Mouse (Mus musculus): Measurements from ENCODE around the gene Oxtr. TPM values are rescaled to one million over a fixed set of nuclear protein-coding genes. Genes with fewer than 3 reads are reported as not detected.
A peak's percentile ranks its signal among the peaks of the same experiment; 100 is the strongest.

Gene Oxtr
- polyA plus RNA-seq (2016; fragmentation: Nextera tagmentation; extraction: Ambion mirVana) = 0.17 and 0.43 TPM in 2 replicates

DNA sequence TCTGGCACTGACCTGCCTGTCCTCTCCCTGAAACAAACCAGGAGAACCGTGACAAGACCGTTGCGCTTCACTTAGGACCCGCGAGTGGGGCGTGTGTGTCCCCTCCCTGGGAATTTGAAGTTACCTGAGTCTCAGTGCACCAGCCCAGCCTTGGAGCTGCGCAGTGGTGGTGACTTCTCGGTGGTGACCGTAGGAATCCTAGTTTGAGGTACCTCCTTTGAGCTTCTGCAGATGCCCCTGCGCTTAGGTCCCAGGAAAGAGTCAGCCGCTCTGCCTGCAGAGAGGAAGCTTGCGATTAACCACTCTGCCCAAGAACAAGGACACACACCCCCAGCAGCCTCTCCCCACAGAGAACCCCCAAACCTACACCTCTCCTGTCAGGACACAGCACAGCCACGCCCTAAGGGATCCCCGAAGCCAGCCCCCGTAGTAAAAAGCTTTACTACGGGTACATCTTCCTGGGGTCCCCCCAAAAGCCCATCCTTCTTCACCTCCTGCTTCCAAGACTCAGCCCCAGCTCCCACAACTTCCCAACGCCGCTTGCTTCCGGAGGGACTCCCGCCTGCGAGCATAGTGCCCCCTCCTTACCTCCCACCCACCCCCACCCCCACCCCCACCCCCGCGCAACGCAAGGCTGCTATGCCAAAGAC lies at the start of gene Oxtr:
Gene Oxtr (minus strand): TSS at position 34 of the 650 bp plus-strand sequence.
- H3K36me3 ChIP-seq = no peaks in the 10 kb centered on the region
- no peak for DNase-seq (ENCODE audit: low spot score)
- peaks cover 85% of the 10 kb centered on the region for H3K27me3 ChIP-seq (ENCODE audit: insufficient read depth, poor library complexity, severe bottlenecking)
- H3K4me3 ChIP-seq = peak within 1 kb of the TSS; percentile 46
- no peaks in the 10 kb centered on the region for H3K9me3 ChIP-seq
- H3K27ac ChIP-seq = peak within 1 kb of the TSS; percentile 5; the same call in 1 of the 2 replicates
- 8% methylated on average over 24 of the region's 24 CpGs for WGBS
- H3K4me1 ChIP-seq (replicated peaks) = peaks cover 33% of the 10 kb centered on the region

DNA sequence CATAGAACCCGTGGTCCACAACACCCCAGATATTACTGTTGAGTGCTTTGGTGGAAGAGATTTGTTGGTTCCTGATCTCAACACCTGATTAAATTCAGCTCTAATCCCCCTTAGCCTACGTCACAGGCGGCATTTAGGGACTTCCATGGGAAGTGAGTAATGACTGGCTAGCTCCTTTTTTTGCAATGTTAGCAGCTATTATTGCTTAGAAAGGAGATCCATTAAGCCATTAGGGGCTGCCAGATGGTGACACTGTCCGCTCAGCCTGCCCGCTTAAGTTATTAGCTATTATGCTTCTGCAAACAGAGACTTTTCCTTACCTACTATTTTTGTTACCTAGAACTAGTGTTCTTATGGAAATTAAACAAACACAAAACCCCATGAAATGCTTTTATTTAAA lies 35.7 kb upstream of the Oxtr start:
- H3K9me3 ChIP-seq = no peaks in the 10 kb centered on the region
- H3K4me3 ChIP-seq = no peak overlapping the region
- no peaks in the 10 kb centered on the region for H3K36me3 ChIP-seq
- no peak for DNase-seq (ENCODE audit: low spot score)
- WGBS = 86% methylated on average over 5 of the region's 5 CpGs
- H3K27me3 ChIP-seq (ENCODE audit: insufficient read depth, poor library complexity, severe bottlenecking) = peaks cover 76% of the 10 kb centered on the region
- H3K4me1 ChIP-seq (replicated peaks) = no peaks in the 10 kb centered on the region
- H3K27ac ChIP-seq = no peak overlapping the region

DNA sequence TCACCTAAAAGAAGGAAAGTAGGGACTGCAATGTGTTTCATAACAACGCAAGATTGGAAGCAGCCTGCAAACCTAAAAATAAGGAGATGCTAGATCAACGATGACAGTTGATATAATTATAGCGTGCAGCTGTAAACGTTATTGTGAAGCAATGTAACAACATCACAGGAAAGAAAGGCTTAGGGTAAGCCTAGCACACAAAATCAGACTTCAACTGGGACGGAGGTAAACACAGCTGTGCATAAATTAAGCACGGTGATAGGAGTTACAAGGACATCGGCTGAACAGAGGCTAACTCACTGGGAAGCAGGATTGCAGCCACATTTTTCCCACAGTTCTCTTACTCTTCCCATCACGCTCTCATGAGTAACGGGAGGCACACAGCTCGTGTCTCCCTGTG lies 34.7 kb upstream of the Oxtr start:
- H3K9me3 ChIP-seq = no peaks in the 10 kb centered on the region
- no peaks in the 10 kb centered on the region for H3K36me3 ChIP-seq
- no peak for DNase-seq (ENCODE audit: low spot score)
- H3K27me3 ChIP-seq (ENCODE audit: insufficient read depth, poor library complexity, severe bottlenecking) = peaks cover 80% of the 10 kb centered on the region
- H3K4me3 ChIP-seq = no peak overlapping the region
- no peaks in the 10 kb centered on the region for H3K4me1 ChIP-seq (replicated peaks)
- no peak overlapping the region for H3K27ac ChIP-seq
- WGBS = 75% methylated on average over 10 of the region's 10 CpGs

DNA sequence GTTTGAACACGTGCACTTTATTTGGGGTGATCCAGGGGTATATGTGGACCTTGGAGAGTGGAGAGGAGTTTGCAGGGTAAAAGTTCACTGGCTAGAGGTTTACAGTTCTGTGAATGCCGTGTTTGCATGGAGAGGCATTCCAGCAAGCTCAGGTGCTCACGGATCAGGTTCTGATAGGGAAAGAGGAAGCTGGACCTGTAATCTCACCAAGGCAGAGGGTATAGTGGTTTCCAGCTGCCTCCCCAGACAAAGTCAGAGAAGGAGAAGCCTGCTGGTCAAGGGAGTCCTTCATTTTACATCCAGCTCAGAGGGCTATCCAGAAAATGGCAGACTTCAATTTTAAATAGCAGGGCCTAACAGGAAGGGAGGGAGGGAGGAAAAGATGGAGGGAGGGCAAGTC lies 28.2 kb upstream of the Oxtr start:
- no peak overlapping the region for H3K27ac ChIP-seq
- peaks cover 16% of the 10 kb centered on the region for H3K4me1 ChIP-seq (replicated peaks)
- no peak for DNase-seq (ENCODE audit: low spot score)
- no peaks in the 10 kb centered on the region for H3K9me3 ChIP-seq
- H3K4me3 ChIP-seq = no peak overlapping the region
- H3K27me3 ChIP-seq (ENCODE audit: insufficient read depth, poor library complexity, severe bottlenecking) = peaks cover 93% of the 10 kb centered on the region
- 85% methylated on average over 3 of the region's 3 CpGs for WGBS
- no peaks in the 10 kb centered on the region for H3K36me3 ChIP-seq

DNA sequence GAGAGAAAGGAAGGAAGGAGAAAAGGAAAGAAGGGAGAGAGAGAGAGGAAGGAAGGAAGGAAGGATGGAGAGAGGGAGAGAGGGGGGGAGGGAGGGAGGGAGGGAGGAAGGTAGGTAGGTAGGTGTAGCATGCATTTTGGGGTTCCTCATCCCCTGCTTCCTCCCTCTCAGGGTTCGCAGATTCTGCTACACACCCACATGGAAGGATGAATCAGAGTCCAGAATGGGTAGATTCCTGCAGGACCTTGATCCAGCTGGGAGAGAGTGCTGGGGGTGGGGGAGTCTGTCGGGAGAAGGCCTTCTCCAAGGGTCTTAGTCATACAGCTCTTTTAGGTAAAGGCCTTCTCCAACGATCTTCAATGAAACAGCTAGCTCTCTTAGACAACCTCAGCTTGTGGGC lies 27.8 kb upstream of the Oxtr start:
- Histone ChIP-seq H3K36me3 (no peaks in the 10 kb centered on the region), H3K4me3 (no peak overlapping the region), H3K27ac (no peak overlapping the region), H3K4me1 (replicated peaks) (peaks cover 16% of the 10 kb centered on the region), H3K9me3 (no peaks in the 10 kb centered on the region), H3K27me3 (ENCODE audit: insufficient read depth, poor library complexity, severe bottlenecking) (peaks cover 93% of the 10 kb centered on the region)
- no peak for DNase-seq (ENCODE audit: low spot score)
- WGBS = 78% methylated on average over 3 of the region's 3 CpGs

DNA sequence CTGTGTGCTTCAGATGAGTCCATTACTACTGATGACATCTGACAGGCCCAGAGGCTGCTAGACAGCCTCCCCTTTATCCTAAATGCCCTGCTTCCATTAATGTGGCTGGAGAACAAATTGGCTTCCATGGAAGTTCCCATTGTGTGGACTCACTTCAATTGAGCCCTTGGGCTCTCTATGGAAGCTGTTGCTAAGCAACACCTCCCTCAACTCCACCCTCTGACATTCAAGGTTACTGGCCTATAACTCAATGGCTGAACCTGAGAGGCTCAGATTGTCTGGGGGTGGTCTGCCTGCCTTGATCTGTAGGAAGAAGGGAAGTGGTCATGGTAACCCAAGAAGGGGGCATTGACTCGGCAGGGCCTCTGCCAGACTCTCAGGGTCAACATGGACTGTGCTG lies 26.8 kb upstream of the Oxtr start:
- H3K9me3 ChIP-seq = no peaks in the 10 kb centered on the region
- DNase-seq (ENCODE audit: low spot score) = peak; percentile 76
- no peaks in the 10 kb centered on the region for H3K36me3 ChIP-seq
- no peak overlapping the region for H3K4me3 ChIP-seq
- peaks cover 94% of the 10 kb centered on the region for H3K27me3 ChIP-seq (ENCODE audit: insufficient read depth, poor library complexity, severe bottlenecking)
- H3K27ac ChIP-seq = no peak overlapping the region
- H3K4me1 ChIP-seq (replicated peaks) = peaks cover 16% of the 10 kb centered on the region
- WGBS = 15% methylated on average over 1 of the region's 1 CpGs

DNA sequence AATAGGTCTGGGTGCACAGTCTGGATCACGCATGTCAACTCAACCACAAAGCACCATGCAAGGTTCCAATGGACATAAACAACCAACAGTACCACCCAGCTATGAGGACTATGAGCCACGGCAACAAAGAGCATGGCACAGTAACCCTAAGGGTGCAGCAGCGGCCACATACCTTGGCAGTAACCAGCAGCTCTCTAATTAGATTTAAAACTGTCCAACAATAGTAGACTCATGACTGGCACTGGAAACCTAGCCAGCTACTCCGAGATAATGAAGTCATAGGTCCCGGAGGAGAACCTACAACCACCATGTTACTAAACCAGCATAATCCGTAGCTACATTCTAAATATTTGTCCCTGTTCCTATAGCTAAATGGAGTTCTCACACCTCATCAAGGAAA lies 24.8 kb upstream of the Oxtr start:
- 93% methylated on average over 6 of the region's 6 CpGs for WGBS
- no peak for DNase-seq (ENCODE audit: low spot score)
- peaks cover 91% of the 10 kb centered on the region for H3K27me3 ChIP-seq (ENCODE audit: insufficient read depth, poor library complexity, severe bottlenecking)

DNA sequence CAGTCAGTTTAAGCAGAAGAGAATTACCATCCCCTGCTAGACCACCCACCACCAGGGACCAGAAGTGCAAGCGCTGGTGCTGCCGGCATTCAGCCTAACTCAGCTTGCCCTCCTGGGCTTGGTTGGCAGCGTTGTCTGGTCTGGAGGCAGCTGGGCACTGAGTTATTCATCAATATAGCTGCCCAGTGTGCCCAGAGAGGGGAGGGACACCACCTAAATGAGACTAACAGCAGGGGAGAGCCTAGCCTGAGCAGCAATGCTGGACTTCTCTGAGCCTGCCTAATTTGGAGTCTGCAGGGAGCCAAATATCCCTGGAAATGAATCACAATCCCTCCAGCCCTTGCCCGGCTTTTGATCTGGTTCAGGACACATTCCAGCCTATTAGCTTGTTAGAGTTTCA lies 20.6 kb upstream of the Oxtr start:
- no peaks in the 10 kb centered on the region for H3K9me3 ChIP-seq
- H3K27me3 ChIP-seq (ENCODE audit: insufficient read depth, poor library complexity, severe bottlenecking) = peaks cover 86% of the 10 kb centered on the region
- no peaks in the 10 kb centered on the region for H3K36me3 ChIP-seq
- H3K27ac ChIP-seq = no peak overlapping the region
- peaks cover 9% of the 10 kb centered on the region; the same call in 1 of the 2 replicates for H3K4me1 ChIP-seq (replicated peaks)
- no peak overlapping the region for H3K4me3 ChIP-seq
- 15% methylated on average over 4 of the region's 4 CpGs for WGBS
- DNase-seq (ENCODE audit: low spot score) = no peak

More for the DNA sequence above, 24.8 kb upstream of the Oxtr start:
- H3K4me3 ChIP-seq = no peak overlapping the region
- peaks cover 25% of the 10 kb centered on the region for H3K4me1 ChIP-seq (replicated peaks)
- no peak overlapping the region for H3K27ac ChIP-seq
- no peaks in the 10 kb centered on the region for H3K9me3 ChIP-seq
- no peaks in the 10 kb centered on the region for H3K36me3 ChIP-seq

DNA sequence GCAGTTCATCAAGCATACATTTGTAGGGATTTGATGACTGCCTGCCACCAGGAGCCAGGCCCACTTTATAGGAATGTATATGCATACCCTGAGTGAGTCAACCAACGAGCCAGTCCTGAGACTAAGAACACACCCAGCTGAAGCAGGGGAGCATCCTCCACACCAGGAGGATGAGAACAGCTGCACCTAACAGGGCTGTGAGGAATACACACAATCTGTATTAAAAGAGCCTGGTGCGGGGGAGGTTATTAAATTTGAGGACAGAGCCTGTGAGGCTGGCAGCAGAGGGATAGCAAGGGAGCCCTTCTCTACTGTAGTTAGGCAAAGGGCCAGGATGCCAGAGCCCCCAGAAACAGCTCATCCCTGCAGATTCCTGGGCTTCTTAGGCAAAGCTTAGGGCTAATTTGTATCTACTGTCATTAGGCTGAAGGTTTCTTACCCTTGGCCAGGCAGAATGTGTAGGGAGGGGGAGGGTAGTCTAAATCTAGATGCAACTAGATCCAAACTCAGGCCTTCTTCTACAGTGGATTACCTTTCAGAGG lies 19.9 kb upstream of the Oxtr start:
- no peaks in the 10 kb centered on the region for H3K36me3 ChIP-seq
- H3K4me3 ChIP-seq = no peak overlapping the region
- H3K4me1 ChIP-seq (replicated peaks) = peaks cover 9% of the 10 kb centered on the region; the same call in 1 of the 2 replicates
- no peak for DNase-seq (ENCODE audit: low spot score)
- 62% methylated on average over 2 of the region's 2 CpGs for WGBS
- no peaks in the 10 kb centered on the region for H3K9me3 ChIP-seq
- H3K27me3 ChIP-seq (ENCODE audit: insufficient read depth, poor library complexity, severe bottlenecking) = peaks cover 80% of the 10 kb centered on the region
- H3K27ac ChIP-seq = no peak overlapping the region

DNA sequence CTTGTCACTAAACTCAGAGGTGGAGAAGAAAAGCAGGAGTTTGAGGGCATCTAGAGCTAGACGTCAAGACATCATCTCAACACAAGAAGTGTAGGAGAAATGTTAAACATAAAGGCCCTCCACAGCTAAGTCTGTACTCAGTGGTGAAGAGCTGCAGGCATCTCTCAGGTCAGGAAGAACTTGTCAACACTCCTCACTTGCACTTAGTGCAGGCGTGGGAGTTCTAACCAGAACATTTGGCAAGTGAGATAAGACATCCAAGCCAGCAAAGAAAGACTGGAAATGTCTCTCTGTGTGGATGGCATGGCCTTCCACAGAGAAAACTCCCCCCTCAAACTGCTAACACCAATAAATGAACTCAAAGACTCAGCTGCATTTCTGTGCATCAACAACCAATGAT lies 17.9 kb upstream of the Oxtr start:
- no peaks in the 10 kb centered on the region for H3K36me3 ChIP-seq
- H3K4me3 ChIP-seq = no peak overlapping the region
- H3K4me1 ChIP-seq (replicated peaks) = peaks cover 9% of the 10 kb centered on the region; the same call in 1 of the 2 replicates
- WGBS = 81% methylated on average over 2 of the region's 2 CpGs
- DNase-seq (ENCODE audit: low spot score) = no peak
- peaks cover 62% of the 10 kb centered on the region for H3K27me3 ChIP-seq (ENCODE audit: insufficient read depth, poor library complexity, severe bottlenecking)
- H3K27ac ChIP-seq = no peak overlapping the region
- H3K9me3 ChIP-seq = no peaks in the 10 kb centered on the region

DNA sequence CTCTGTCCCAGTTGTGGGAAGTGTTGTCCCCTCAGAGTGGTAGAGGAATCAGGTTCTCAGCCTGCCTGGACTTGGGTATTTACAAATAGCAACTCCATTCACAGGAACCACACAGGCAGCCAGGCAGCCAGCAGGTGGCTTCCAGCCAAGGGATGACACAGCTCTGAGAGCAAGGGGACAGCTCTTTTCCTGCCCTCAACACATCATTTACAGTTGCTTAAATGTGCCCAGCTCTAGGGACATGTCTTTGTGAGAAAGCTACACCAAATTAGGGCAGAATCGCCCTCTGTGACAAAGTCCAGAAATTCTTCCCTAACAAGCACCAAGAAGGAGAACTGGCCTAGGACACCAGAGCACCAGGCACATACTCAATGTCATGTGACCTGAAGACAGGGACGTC lies 11.4 kb upstream of the Oxtr start:
- 74% methylated on average over 2 of the region's 2 CpGs for WGBS
- H3K27me3 ChIP-seq (ENCODE audit: insufficient read depth, poor library complexity, severe bottlenecking) = peaks cover 39% of the 10 kb centered on the region

DNA sequence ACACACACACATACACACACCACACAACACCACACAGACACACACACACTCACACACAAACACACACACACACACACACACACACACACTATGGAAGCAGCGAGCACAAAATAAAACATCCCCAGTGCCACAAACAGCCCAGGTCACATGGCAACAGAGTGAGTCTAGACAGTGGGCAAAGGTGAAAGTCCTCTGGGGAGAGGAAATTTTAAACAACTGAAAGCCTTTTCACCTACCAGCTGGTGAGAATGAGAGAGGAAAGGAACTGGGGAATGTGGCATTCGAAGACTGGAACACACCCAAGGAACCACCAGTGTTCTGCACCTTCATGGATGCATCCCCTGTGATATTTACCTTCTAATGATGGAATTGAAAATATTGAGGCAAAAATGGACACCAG lies 9.7 kb upstream of the Oxtr start:
- DNase-seq (ENCODE audit: low spot score) = no peak
- H3K27me3 ChIP-seq (ENCODE audit: insufficient read depth, poor library complexity, severe bottlenecking) = peaks cover 35% of the 10 kb centered on the region
- H3K4me1 ChIP-seq (replicated peaks) = peaks cover 22% of the 10 kb centered on the region
- WGBS = 88% methylated on average over 2 of the region's 2 CpGs
- no peaks in the 10 kb centered on the region for H3K9me3 ChIP-seq
- no peaks in the 10 kb centered on the region for H3K36me3 ChIP-seq
- no peak overlapping the region for H3K27ac ChIP-seq
- H3K4me3 ChIP-seq = no peak overlapping the region

More for the DNA sequence above, 11.4 kb upstream of the Oxtr start:
- Histone ChIP-seq H3K9me3 (no peaks in the 10 kb centered on the region), H3K36me3 (no peaks in the 10 kb centered on the region), H3K27ac (no peak overlapping the region), H3K4me3 (no peak overlapping the region), H3K4me1 (replicated peaks) (peaks cover 6% of the 10 kb centered on the region)
- DNase-seq (ENCODE audit: low spot score) = no peak

DNA sequence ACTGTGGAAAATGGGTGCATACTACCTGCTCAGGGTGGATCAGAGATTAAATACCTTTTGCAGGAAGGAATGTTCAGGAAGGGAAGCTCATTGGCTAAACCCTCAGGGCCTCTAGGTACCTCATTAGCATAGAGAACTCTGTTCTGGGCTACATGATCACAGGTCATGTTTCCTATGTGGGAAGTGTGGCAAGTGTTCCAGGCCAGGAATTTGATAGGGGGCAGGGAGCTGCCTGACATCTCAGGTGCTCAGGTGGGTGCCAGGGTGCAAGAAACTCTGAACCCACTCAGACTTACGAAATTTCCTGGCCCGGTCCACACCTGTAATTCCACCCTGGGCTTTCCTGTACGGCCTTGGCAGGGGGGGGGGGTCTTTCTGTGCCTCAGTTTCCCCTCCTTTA lies 9.0 kb upstream of the Oxtr start:
- Histone ChIP-seq H3K4me1 (replicated peaks) (peaks cover 24% of the 10 kb centered on the region), H3K9me3 (no peaks in the 10 kb centered on the region), H3K36me3 (no peaks in the 10 kb centered on the region), H3K27ac (no peak overlapping the region), H3K27me3 (ENCODE audit: insufficient read depth, poor library complexity, severe bottlenecking) (peaks cover 37% of the 10 kb centered on the region), H3K4me3 (no peak overlapping the region)
- DNase-seq (ENCODE audit: low spot score) = no peak
- WGBS = 93% methylated on average over 3 of the region's 3 CpGs
